Mouse (Mus musculus) forebrain, embryonic 15.5 days (tissue): Measurements from ENCODE around the gene Rnf207. TPM values are rescaled to one million over a fixed set of nuclear protein-coding genes. Genes with fewer than 3 reads are reported as not detected.

ENCODE experiments used
- ATAC-seq: fragments of 200-750 bp; cut with Nextera tagmentation; replicated peaks from 2 replicates; pipeline ENCODE4 v1.8.0; 2017; ENCODE audit warnings: mild to moderate bottlenecking, moderate TSS enrichment, moderate library complexity
- H3K27ac ChIP-seq: fragments of 300-500 bp; sonication (generic); replicated peaks from 2 replicates; pipeline ENCODE4 v1.5.1; 2015; ENCODE audit warnings: mild to moderate bottlenecking, inconsistent platforms
- H3K27me3 ChIP-seq: fragments of 300-500 bp; sonication (generic); 2 replicates; pipeline ENCODE4 v1.6.1; 2015; ENCODE audit warnings: inconsistent platforms
- H3K36me3 ChIP-seq: fragments of 300-500 bp; sonication (generic); 2 replicates; pipeline ENCODE4 v1.6.1; 2015; ENCODE audit warnings: mild to moderate bottlenecking, inconsistent platforms
- H3K4me1 ChIP-seq: fragments of 300-500 bp; sonication (generic); 2 replicates; pipeline ENCODE4 v1.6.1; 2015; ENCODE audit warnings: inconsistent platforms
- H3K4me2 ChIP-seq: fragments of 300-500 bp; sonication (generic); replicated peaks from 2 replicates; pipeline ENCODE4 v1.6.1; 2015; ENCODE audit warnings: mild to moderate bottlenecking, inconsistent platforms
- H3K4me3 ChIP-seq: fragments of 300-500 bp; sonication (generic); 2 replicates; pipeline ENCODE4 v1.5.1; 2015; ENCODE audit warnings: mild to moderate bottlenecking, inconsistent platforms
- H3K9ac ChIP-seq: fragments of 300-500 bp; sonication (generic); replicated peaks from 2 replicates; pipeline ENCODE4 v1.6.1; 2015; ENCODE audit warnings: mild to moderate bottlenecking, inconsistent platforms
- H3K9me3 ChIP-seq: fragments of 300-500 bp; sonication (generic); 2 replicates; pipeline ENCODE4 v1.6.1; 2016; ENCODE audit warnings: inconsistent platforms
- WGBS: fragments of 180-500 bp; shearing (Covaris S2); methylation state at CpG from one replicate; pipeline ENCODE4 v1.1.7; 2015; ENCODE audit warnings: mixed read lengths; 5-methylcytosine and 5-hydroxymethylcytosine counted together
- polyA plus RNA-seq: library from polyadenylated mRNA; unstranded; fragments of >200 nt; fragmentation: Nextera tagmentation; extraction: Ambion mirVana; gene quantifications from 2 replicates; pipeline ENCODE4 v1.2.1, GENCODE M21; 2015

Gene Rnf207
- polyA plus RNA-seq, 1 experiment from 2014 or later = 2.9 TPM

- under 1% methylated on average over 70 of the region's 70 CpGs for WGBS
- Histone ChIP-seq H3K27ac (peak within 1 kb of the TSS; percentile 75), H3K4me2 (peak within 1 kb of the TSS; percentile 76), H3K36me3 (peaks cover 23% of the 10 kb centered on the region), H3K4me3 (peak within 1 kb of the TSS; percentile 91), H3K27me3 (no peaks in the 10 kb centered on the region), H3K9me3 (no peaks in the 10 kb centered on the region), H3K4me1 (peaks cover 15% of the 10 kb centered on the region), H3K9ac (peak within 1 kb of the TSS; percentile 93)
- ATAC-seq = peak; percentile 97
Observed at GRCm38 (mm10) chr4:152325574-152326411, 7.0 kb upstream of the Rnf207 start, which contains the start of gene Rpl22. Gene Rpl22, plus strand, starts transcription at chr4:152325742.

- Histone ChIP-seq H3K9ac (no peak overlapping the region), H3K27me3 (no peaks in the 10 kb centered on the region), H3K4me1 (peaks cover 15% of the 10 kb centered on the region), H3K9me3 (no peaks in the 10 kb centered on the region), H3K4me2 (0 out of 2 replicates have a peak overlapping the region, but pooled peaks have one; percentile 21), H3K36me3 (peaks cover 14% of the 10 kb centered on the region), H3K4me3 (peak overlapping the region; percentile 91), H3K27ac (no peak overlapping the region)
- peak; percentile 49 for ATAC-seq
- whole genome bisulfite sequencing = 55% methylated on average over 16 of the region's 16 CpGs
Observed at GRCm38 (mm10) chr4:152324641-152325562, 6.1 kb upstream of the Rnf207 start.

GRCm38 (mm10) chr4:152321464-152321863 lies 2.7 kb upstream of the Rnf207 start:
- Histone ChIP-seq H3K4me1 (peaks cover 6% of the 10 kb centered on the region), H3K27ac (no peak overlapping the region), H3K4me2 (no peak overlapping the region), H3K36me3 (no peaks in the 10 kb centered on the region), H3K9ac (no peak overlapping the region), H3K4me3 (no peak overlapping the region), H3K9me3 (no peaks in the 10 kb centered on the region), H3K27me3 (peaks cover 22% of the 10 kb centered on the region)
- WGBS = 68% methylated on average over 5 of the region's 5 CpGs
- no peak for ATAC-seq

GRCm38 (mm10) chr4:152317631-152318033 lies 1.2 kb downstream of the Rnf207 start:
- H3K9ac ChIP-seq = no peak overlapping the region
- H3K27ac ChIP-seq = no peak overlapping the region

GRCm38 (mm10) chr4:152315498-152316213 lies 3.1 kb downstream of the Rnf207 start:
- Histone ChIP-seq H3K27ac (no peak overlapping the region), H3K4me1 (peaks cover 26% of the 10 kb centered on the region), H3K4me3 (peak overlapping the region; percentile 34), H3K9me3 (no peaks in the 10 kb centered on the region), H3K27me3 (peaks cover 77% of the 10 kb centered on the region), H3K4me2 (peak overlapping the region; percentile 42), H3K9ac (0 out of 2 replicates have a peak overlapping the region, but pooled peaks have one; percentile 8), H3K36me3 (no peaks in the 10 kb centered on the region)
- WGBS = under 1% methylated on average over 43 of the region's 43 CpGs
- no peak; the same call in 1 of the 2 replicates for ATAC-seq

More at GRCm38 (mm10) chr4:152317631-152318033, 1.2 kb downstream of the Rnf207 start:
- WGBS = 74% methylated on average over 6 of the region's 6 CpGs
- no peaks in the 10 kb centered on the region for H3K36me3 ChIP-seq
- H3K4me2 ChIP-seq = no peak overlapping the region
- H3K27me3 ChIP-seq = peaks cover 60% of the 10 kb centered on the region
- H3K4me3 ChIP-seq = no peak overlapping the region
- H3K4me1 ChIP-seq = peaks cover 25% of the 10 kb centered on the region
- ATAC-seq = no peak
- no peaks in the 10 kb centered on the region for H3K9me3 ChIP-seq

- Histone ChIP-seq H3K9ac (no peak overlapping the region), H3K4me3 (peak overlapping the region; percentile 36), H3K9me3 (no peaks in the 10 kb centered on the region), H3K4me1 (peaks cover 26% of the 10 kb centered on the region), H3K4me2 (peak overlapping the region; percentile 54), H3K27ac (no peak overlapping the region), H3K36me3 (no peaks in the 10 kb centered on the region), H3K27me3 (peaks cover 77% of the 10 kb centered on the region)
- no peak for ATAC-seq
Observed at GRCm38 (mm10) chr4:152313934-152314333, 4.9 kb downstream of the Rnf207 start.

GRCm38 (mm10) chr4:152313211-152313632 lies 5.6 kb downstream of the Rnf207 start:
- Histone ChIP-seq H3K4me1 (peaks cover 23% of the 10 kb centered on the region), H3K4me3 (peak overlapping the region; percentile 36), H3K27ac (no peak overlapping the region), H3K9ac (peak overlapping the region; percentile 37), H3K27me3 (peaks cover 72% of the 10 kb centered on the region), H3K4me2 (peak overlapping the region; percentile 54), H3K36me3 (no peaks in the 10 kb centered on the region; the same call in 1 of the 2 replicates), H3K9me3 (no peaks in the 10 kb centered on the region)
- under 1% methylated on average over 29 of the region's 29 CpGs for WGBS
- ATAC-seq = peak; percentile 38; the same call in 1 of the 2 replicates

- WGBS = 2% methylated on average over 14 of the region's 14 CpGs
Observed at GRCm38 (mm10) chr4:152312186-152312585, 6.6 kb downstream of the Rnf207 start.

GRCm38 (mm10) chr4:152307542-152307941 lies 11.3 kb downstream of the Rnf207 start:
- Histone ChIP-seq H3K36me3 (peaks cover 22% of the 10 kb centered on the region), H3K9me3 (no peaks in the 10 kb centered on the region), H3K4me3 (no peak overlapping the region), H3K4me1 (peaks cover under 1% of the 10 kb centered on the region; the same call in 1 of the 2 replicates), H3K4me2 (no peak overlapping the region), H3K27ac (no peak overlapping the region), H3K9ac (no peak overlapping the region), H3K27me3 (peaks cover 16% of the 10 kb centered on the region)
- WGBS = 85% methylated on average over 9 of the region's 9 CpGs
- no peak for ATAC-seq

More at GRCm38 (mm10) chr4:152312186-152312585, 6.6 kb downstream of the Rnf207 start:
- Histone ChIP-seq H3K4me2 (peak overlapping the region; percentile 54), H3K9me3 (no peaks in the 10 kb centered on the region), H3K36me3 (no peaks in the 10 kb centered on the region; the same call in 1 of the 2 replicates), H3K4me3 (0 out of 2 replicates have a peak overlapping the region, but pooled peaks have one; percentile 36), H3K9ac (no peak overlapping the region), H3K27ac (no peak overlapping the region), H3K4me1 (peaks cover 23% of the 10 kb centered on the region), H3K27me3 (peaks cover 63% of the 10 kb centered on the region)
- ATAC-seq = no peak

- 78% methylated on average over 6 of the region's 6 CpGs for WGBS
- H3K4me2 ChIP-seq = no peak overlapping the region
- H3K4me3 ChIP-seq = no peak overlapping the region
- no peak overlapping the region for H3K27ac ChIP-seq
- H3K9ac ChIP-seq = no peak overlapping the region
- no peak for ATAC-seq
- H3K27me3 ChIP-seq = peaks cover under 1% of the 10 kb centered on the region
- no peaks in the 10 kb centered on the region for H3K9me3 ChIP-seq
- H3K36me3 ChIP-seq = peaks cover 25% of the 10 kb centered on the region
- H3K4me1 ChIP-seq = no peaks in the 10 kb centered on the region
Observed at GRCm38 (mm10) chr4:152305991-152306390, 12.8 kb downstream of the Rnf207 start.

GRCm38 (mm10) chr4:152304685-152305084 lies 14.1 kb downstream of the Rnf207 start:
- no peak for ATAC-seq
- H3K36me3 ChIP-seq = peaks cover 36% of the 10 kb centered on the region
- H3K4me3 ChIP-seq = no peak overlapping the region
- H3K9ac ChIP-seq = no peak overlapping the region
- H3K4me2 ChIP-seq = no peak overlapping the region
- H3K4me1 ChIP-seq = peaks cover 5% of the 10 kb centered on the region; the same call in 1 of the 2 replicates
- no peaks in the 10 kb centered on the region for H3K9me3 ChIP-seq
- H3K27me3 ChIP-seq = no peaks in the 10 kb centered on the region
- no peak overlapping the region for H3K27ac ChIP-seq
- WGBS = 87% methylated on average over 6 of the region's 6 CpGs
